Mouse (Mus musculus): ENCODE results near the gene 1700007K13Rik. TPM values are rescaled to one million over a fixed set of nuclear protein-coding genes. Genes with fewer than 3 reads are reported as not detected.
"Not testable (repeated sequence)": the region's sequence is repeated elsewhere in the genome, so short reads cannot be mapped to it uniquely, and the experiment has no call there.

1700007K13Rik gene
- polyA plus RNA-seq (2015; fragmentation: Nextera tagmentation; extraction: Ambion mirVana): 0.23 TPM in 1 of 2 replicates, not detected in the other

GRCm38 (mm10) chr2:28465836-28466518, at the start of gene 1700007K13Rik:
TSS of gene 1700007K13Rik (minus strand) at chr2:28466332.
- peak within 1 kb of the TSS; percentile 51 for H3K4me2 ChIP-seq (ENCODE audit: low read depth, low read length)
- H3K4me1 ChIP-seq (ENCODE audit: control insufficient read depth, insufficient read depth, low read length): peaks cover 14% of the 10 kb centered on the region
- WGBS: 7% methylated on average over 25 of the region's 25 CpGs
- H3K9ac ChIP-seq (ENCODE audit: low read depth, low read length): peak within 1 kb of the TSS; percentile 58
- ATAC-seq: peak; percentile 59
- H3K36me3 ChIP-seq (ENCODE audit: control insufficient read depth, insufficient read depth, low read length): peaks cover 18% of the 10 kb centered on the region
- peak within 1 kb of the TSS; percentile 26 for H3K4me3 ChIP-seq (ENCODE audit: low read length)
- H3K27me3 ChIP-seq (replicated peaks; ENCODE audit: control insufficient read depth, insufficient read depth, low read length): no peaks in the 10 kb centered on the region
- H3K27ac ChIP-seq (ENCODE audit: low read length): no peak within 1 kb of the TSS
- H3K9me3 ChIP-seq (ENCODE audit: control insufficient read depth, low read length): no peaks in the 10 kb centered on the region

GRCm38 (mm10) chr2:28514489-28514888, 48.4 kb upstream of the 1700007K13Rik start:
- peaks cover 25% of the 10 kb centered on the region for H3K4me1 ChIP-seq (ENCODE audit: control insufficient read depth, insufficient read depth, low read length)
- no peaks in the 10 kb centered on the region for H3K27me3 ChIP-seq (replicated peaks; ENCODE audit: control insufficient read depth, insufficient read depth, low read length)
- H3K4me2 ChIP-seq (ENCODE audit: low read depth, low read length): peak overlapping the region; percentile 98
- H3K36me3 ChIP-seq (ENCODE audit: control insufficient read depth, insufficient read depth, low read length): peaks cover 3% of the 10 kb centered on the region; the same call in 1 of the 2 replicates
- no peak for ATAC-seq
- 19% methylated on average over 5 of the region's 5 CpGs for WGBS
- peak overlapping the region; percentile 86 for H3K9ac ChIP-seq (ENCODE audit: low read depth, low read length)
- no peak overlapping the region for H3K27ac ChIP-seq (ENCODE audit: low read length)
- peak overlapping the region; percentile 77 for H3K4me3 ChIP-seq (ENCODE audit: low read length)
- no peaks in the 10 kb centered on the region for H3K9me3 ChIP-seq (ENCODE audit: control insufficient read depth, low read length)

- ATAC-seq: peak; percentile 58
Measured at GRCm38 (mm10) chr2:28513431-28514370, 47.6 kb upstream of the 1700007K13Rik start.

GRCm38 (mm10) chr2:28512798-28513401, 46.8 kb upstream of the 1700007K13Rik start, which contains the start of gene Ralgds:
TSS of gene Ralgds (plus strand) at chr2:28513125.
- ATAC-seq: peak; percentile 77
- Histone ChIP-seq H3K27ac (ENCODE audit: low read length) (peak within 1 kb of the TSS; percentile 76), H3K4me2 (ENCODE audit: low read depth, low read length) (peak within 1 kb of the TSS; percentile 98), H3K27me3 (replicated peaks; ENCODE audit: control insufficient read depth, insufficient read depth, low read length) (no peaks in the 10 kb centered on the region), H3K4me3 (ENCODE audit: low read length) (peak within 1 kb of the TSS; percentile 77), H3K9ac (ENCODE audit: low read depth, low read length) (peak within 1 kb of the TSS; percentile 86), H3K36me3 (ENCODE audit: control insufficient read depth, insufficient read depth, low read length) (no peaks in the 10 kb centered on the region), H3K4me1 (ENCODE audit: control insufficient read depth, insufficient read depth, low read length) (peaks cover 25% of the 10 kb centered on the region), H3K9me3 (ENCODE audit: control insufficient read depth, low read length) (no peaks in the 10 kb centered on the region)
- WGBS: under 1% methylated on average over 51 of the region's 71 CpGs

More at GRCm38 (mm10) chr2:28513431-28514370, 47.6 kb upstream of the 1700007K13Rik start:
- H3K4me3 ChIP-seq (ENCODE audit: low read length): peak overlapping the region; percentile 77
- H3K4me1 ChIP-seq (ENCODE audit: control insufficient read depth, insufficient read depth, low read length): peaks cover 25% of the 10 kb centered on the region
- H3K27me3 ChIP-seq (replicated peaks; ENCODE audit: control insufficient read depth, insufficient read depth, low read length): no peaks in the 10 kb centered on the region
- 5% methylated on average over 47 of the region's 47 CpGs for WGBS
- peaks cover under 1% of the 10 kb centered on the region; the same call in 1 of the 2 replicates for H3K36me3 ChIP-seq (ENCODE audit: control insufficient read depth, insufficient read depth, low read length)
- peak overlapping the region; percentile 98 for H3K4me2 ChIP-seq (ENCODE audit: low read depth, low read length)
- peak overlapping the region; percentile 86 for H3K9ac ChIP-seq (ENCODE audit: low read depth, low read length)
- peak overlapping the region; percentile 76 for H3K27ac ChIP-seq (ENCODE audit: low read length)
- no peaks in the 10 kb centered on the region for H3K9me3 ChIP-seq (ENCODE audit: control insufficient read depth, low read length)

GRCm38 (mm10) chr2:28511600-28511999, 45.5 kb upstream of the 1700007K13Rik start:
- H3K9ac ChIP-seq (ENCODE audit: low read depth, low read length): not testable (repeated sequence)
- 54% methylated on average over 5 of the region's 5 CpGs for WGBS

GRCm38 (mm10) chr2:28506291-28506690, 40.2 kb upstream of the 1700007K13Rik start:
- Histone ChIP-seq H3K4me1 (ENCODE audit: control insufficient read depth, insufficient read depth, low read length) (no peaks in the 10 kb centered on the region), H3K4me2 (ENCODE audit: low read depth, low read length) (no peak overlapping the region), H3K9me3 (ENCODE audit: control insufficient read depth, low read length) (no peaks in the 10 kb centered on the region), H3K27ac (ENCODE audit: low read length) (no peak overlapping the region), H3K4me3 (ENCODE audit: low read length) (no peak overlapping the region), H3K27me3 (replicated peaks; ENCODE audit: control insufficient read depth, insufficient read depth, low read length) (no peaks in the 10 kb centered on the region), H3K36me3 (ENCODE audit: control insufficient read depth, insufficient read depth, low read length) (no peaks in the 10 kb centered on the region), H3K9ac (ENCODE audit: low read depth, low read length) (no peak overlapping the region)
- 83% methylated on average over 6 of the region's 6 CpGs for WGBS
- ATAC-seq: no peak

More at GRCm38 (mm10) chr2:28511600-28511999, 45.5 kb upstream of the 1700007K13Rik start:
- not testable (repeated sequence) for H3K4me3 ChIP-seq (ENCODE audit: low read length); H3K27ac ChIP-seq (ENCODE audit: low read length); ATAC-seq; H3K36me3 ChIP-seq (ENCODE audit: control insufficient read depth, insufficient read depth, low read length); H3K27me3 ChIP-seq (replicated peaks; ENCODE audit: control insufficient read depth, insufficient read depth, low read length); H3K9me3 ChIP-seq (ENCODE audit: control insufficient read depth, low read length); H3K4me2 ChIP-seq (ENCODE audit: low read depth, low read length)
- peaks cover 17% of the 10 kb centered on the region for H3K4me1 ChIP-seq (ENCODE audit: control insufficient read depth, insufficient read depth, low read length)

- 77% methylated on average over 3 of the region's 3 CpGs for WGBS
- Histone ChIP-seq H3K4me2 (ENCODE audit: low read depth, low read length) (no peak within 1 kb of the TSS), H3K4me1 (ENCODE audit: control insufficient read depth, insufficient read depth, low read length) (no peaks in the 10 kb centered on the region), H3K36me3 (ENCODE audit: control insufficient read depth, insufficient read depth, low read length) (no peaks in the 10 kb centered on the region), H3K27ac (ENCODE audit: low read length) (no peak within 1 kb of the TSS), H3K9ac (ENCODE audit: low read depth, low read length) (no peak within 1 kb of the TSS), H3K4me3 (ENCODE audit: low read length) (no peak within 1 kb of the TSS), H3K9me3 (ENCODE audit: control insufficient read depth, low read length) (no peaks in the 10 kb centered on the region), H3K27me3 (replicated peaks; ENCODE audit: control insufficient read depth, insufficient read depth, low read length) (no peaks in the 10 kb centered on the region)
- no peak for ATAC-seq
Measured at GRCm38 (mm10) chr2:28505795-28506194, 39.7 kb upstream of the 1700007K13Rik start, which contains the start of gene Gm10134. TSS of gene Gm10134 (plus strand) at chr2:28506095.

GRCm38 (mm10) chr2:28504676-28505075, 38.5 kb upstream of the 1700007K13Rik start:
- no peak overlapping the region for H3K27ac ChIP-seq (ENCODE audit: low read length)
- H3K4me1 ChIP-seq (ENCODE audit: control insufficient read depth, insufficient read depth, low read length): no peaks in the 10 kb centered on the region
- no peak for ATAC-seq
- no peak overlapping the region for H3K9ac ChIP-seq (ENCODE audit: low read depth, low read length)
- no peak overlapping the region for H3K4me2 ChIP-seq (ENCODE audit: low read depth, low read length)
- WGBS: 90% methylated on average over 13 of the region's 13 CpGs
- H3K4me3 ChIP-seq (ENCODE audit: low read length): no peak overlapping the region
- no peaks in the 10 kb centered on the region for H3K9me3 ChIP-seq (ENCODE audit: control insufficient read depth, low read length)
- no peaks in the 10 kb centered on the region for H3K36me3 ChIP-seq (ENCODE audit: control insufficient read depth, insufficient read depth, low read length)
- H3K27me3 ChIP-seq (replicated peaks; ENCODE audit: control insufficient read depth, insufficient read depth, low read length): no peaks in the 10 kb centered on the region

GRCm38 (mm10) chr2:28502987-28503386, 36.9 kb upstream of the 1700007K13Rik start:
- H3K4me2 ChIP-seq (ENCODE audit: low read depth, low read length): no peak overlapping the region
- no peak overlapping the region for H3K27ac ChIP-seq (ENCODE audit: low read length)
- ATAC-seq: no peak
- no peaks in the 10 kb centered on the region for H3K36me3 ChIP-seq (ENCODE audit: control insufficient read depth, insufficient read depth, low read length)
- no peak overlapping the region for H3K4me3 ChIP-seq (ENCODE audit: low read length)
- H3K9ac ChIP-seq (ENCODE audit: low read depth, low read length): no peak overlapping the region
- H3K27me3 ChIP-seq (replicated peaks; ENCODE audit: control insufficient read depth, insufficient read depth, low read length): no peaks in the 10 kb centered on the region
- WGBS: 83% methylated on average over 10 of the region's 10 CpGs
- no peaks in the 10 kb centered on the region for H3K9me3 ChIP-seq (ENCODE audit: control insufficient read depth, low read length)
- no peaks in the 10 kb centered on the region for H3K4me1 ChIP-seq (ENCODE audit: control insufficient read depth, insufficient read depth, low read length)

Data from intestine, embryonic 16.5 days (tissue).